Mouse (Mus musculus) heart, postnatal 0 days (tissue): ENCODE measurements around the gene Map2k3. TPM values are rescaled to one million over a fixed set of nuclear protein-coding genes. Genes with fewer than 3 reads are reported as not detected.

ENCODE experiments used
- ATAC-seq: fragments of 200-750 bp; cut with Nextera tagmentation; 2 replicates; pipeline ENCODE4 v1.8.0; 2017; ENCODE audit warnings: low read depth, moderate number of reproducible peaks, moderate library complexity; ENCODE audit not compliant: insufficient read depth
- DNase-seq: peaks from one replicate; pipeline ENCODE4 v3.0.0-alpha.2; 2016; ENCODE audit warnings: low spot score
- H3K27ac ChIP-seq: fragments of 300-500 bp; sonication (generic); 2 replicates; pipeline ENCODE4 v1.5.1; 2014; ENCODE audit warnings: low read depth, mild to moderate bottlenecking
- H3K27me3 ChIP-seq: fragments of 300-500 bp; sonication (generic); 2 replicates; pipeline ENCODE4 v1.6.1; 2014; ENCODE audit warnings: low read length, mixed read lengths; ENCODE audit not compliant: control insufficient read depth, insufficient read depth
- H3K36me3 ChIP-seq: fragments of 300-500 bp; sonication (generic); replicated peaks from 2 replicates; pipeline ENCODE4 v1.6.1; 2014; ENCODE audit warnings: low read length, mixed read lengths; ENCODE audit not compliant: control insufficient read depth, insufficient read depth
- H3K4me1 ChIP-seq: fragments of 300-500 bp; sonication (generic); 2 replicates; pipeline ENCODE4 v1.6.1; 2014; ENCODE audit warnings: antibody characterized with exemption; ENCODE audit not compliant: control insufficient read depth, insufficient read depth
- H3K4me2 ChIP-seq: fragments of 300-500 bp; sonication (generic); 2 replicates; pipeline ENCODE4 v1.6.1; 2014; ENCODE audit warnings: low read depth, mild to moderate bottlenecking, low read length, moderate library complexity
- H3K4me3 ChIP-seq: fragments of 300-500 bp; sonication (generic); 2 replicates; pipeline ENCODE4 v1.5.1; 2014; ENCODE audit warnings: low read depth, low read length
- H3K9ac ChIP-seq: fragments of 300-500 bp; sonication (generic); replicated peaks from 2 replicates; pipeline ENCODE4 v1.6.1; 2014; ENCODE audit warnings: low read depth, low read length, mixed read lengths
- H3K9me3 ChIP-seq: fragments of 300-500 bp; sonication (generic); replicated peaks from 2 replicates; pipeline ENCODE4 v1.6.1; 2016; ENCODE audit warnings: low read length; ENCODE audit not compliant: control insufficient read depth
- CTCF ChIP-seq: IDR thresholded peaks from 2 replicates; pipeline ENCODE4 v1.5.1; 2016; ENCODE audit warnings: antibody characterized with exemption, control low read depth, low read depth
- EP300 ChIP-seq: IDR thresholded peaks from 2 replicates; pipeline ENCODE4 v1.6.1; 2016; ENCODE audit warnings: antibody characterized with exemption, low read depth
- WGBS: fragments of 180-500 bp; shearing (Covaris S2); extraction: QIAGEN DNeasy Blood & Tissue Kit; methylation state at CpG from one replicate; pipeline ENCODE4 v1.1.7; 2014; 5-methylcytosine and 5-hydroxymethylcytosine counted together
- polyA plus RNA-seq: library from polyadenylated mRNA; unstranded; fragments of >200 nt; fragmentation: Nextera tagmentation; extraction: Ambion mirVana; gene quantifications from 2 replicates; pipeline ENCODE4 v1.2.1, GENCODE M21; 2015
- total RNA-seq: library from RNA; depleted of rRNA; stranded (reverse); fragments of >200 nt; gene quantifications from 2 replicates; pipeline ENCODE4 v1.2.3, GENCODE M21; 2014; ENCODE audit warnings: low replicate concordance

Map2k3 gene
- total and polyA plus RNA-seq, 2 experiments from 2014 or later = 32.6 to 48.6 TPM

DNA sequence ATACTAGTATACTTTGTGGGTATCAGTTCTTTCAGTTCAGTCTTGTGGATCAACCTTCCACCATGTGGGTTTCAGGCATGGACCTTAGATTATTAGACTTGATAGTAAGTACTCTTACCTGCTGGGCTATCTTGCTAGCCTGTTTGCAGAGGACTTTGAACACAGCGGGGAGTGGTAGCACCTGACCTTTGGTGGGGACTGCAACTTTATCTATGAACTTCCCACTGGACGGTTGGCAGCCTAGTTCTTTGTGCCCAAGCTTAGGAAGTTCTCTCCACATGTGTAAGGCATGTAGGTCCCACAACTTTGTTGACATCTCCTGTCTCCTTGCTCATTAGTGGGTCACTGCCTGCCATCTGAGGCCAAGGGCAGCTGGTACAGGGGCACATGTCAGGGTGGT, 3.0 kb downstream of the Map2k3 start:
- Histone ChIP-seq H3K27ac (peak overlapping the region; percentile 64), H3K36me3 (peaks cover 5% of the 10 kb centered on the region; the same call in 1 of the 2 replicates), H3K27me3 (no peaks in the 10 kb centered on the region), H3K4me1 (peaks cover 46% of the 10 kb centered on the region), H3K9ac (no peak overlapping the region), H3K9me3 (no peaks in the 10 kb centered on the region), H3K4me3 (no peak overlapping the region), H3K4me2 (peak overlapping the region; percentile 35; the same call in 1 of the 2 replicates)
- no peak for TF ChIP-seq CTCF
- no peak for TF ChIP-seq EP300
- no peak for ATAC-seq
- 59% methylated on average over 2 of the region's 2 CpGs for WGBS
- no peak for DNase-seq

DNA sequence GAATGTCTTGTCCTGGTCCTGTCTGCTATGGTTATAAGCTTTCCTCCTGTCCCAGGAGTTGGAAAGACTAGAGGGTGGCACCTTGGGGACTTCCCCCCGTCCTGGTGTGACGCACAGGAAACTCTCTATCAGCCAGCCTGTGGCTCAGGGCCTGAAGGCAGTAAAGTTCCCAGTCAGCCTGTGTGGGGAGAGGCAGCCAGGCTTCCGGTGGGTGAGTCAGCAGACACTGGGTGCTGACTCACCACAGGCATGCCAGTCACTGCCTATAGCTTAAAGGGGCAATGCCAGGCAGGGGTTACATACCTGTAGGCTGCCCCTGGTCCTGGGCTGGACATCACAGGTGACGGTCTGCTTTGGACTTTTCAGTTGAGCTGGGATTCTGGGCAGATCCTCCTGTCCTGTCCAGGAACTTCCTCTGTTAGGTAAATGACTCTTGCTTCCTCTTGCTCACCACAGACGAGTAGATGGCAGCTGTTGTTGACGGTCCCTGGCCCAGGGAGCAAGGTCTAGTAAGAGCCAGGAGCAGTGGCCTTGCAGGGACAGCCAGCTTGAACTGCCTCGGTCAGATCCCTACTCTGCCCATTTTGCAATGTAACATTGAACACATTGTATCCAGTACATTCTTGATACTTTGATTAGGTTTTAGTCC, 3.6 kb downstream of the Map2k3 start:
- H3K4me1 ChIP-seq = peaks cover 43% of the 10 kb centered on the region
- H3K9ac ChIP-seq = no peak overlapping the region
- DNase-seq (peak; percentile 82), ATAC-seq (peak; percentile 34)
- 43% methylated on average over 7 of the region's 7 CpGs for WGBS
- H3K4me2 ChIP-seq = peak overlapping the region; percentile 35; the same call in 1 of the 2 replicates
- no peaks in the 10 kb centered on the region for H3K9me3 ChIP-seq
- H3K4me3 ChIP-seq = no peak overlapping the region
- no peaks in the 10 kb centered on the region for H3K27me3 ChIP-seq
- peak overlapping the region; percentile 64 for H3K27ac ChIP-seq
- TF ChIP-seq CTCF = no peak
- TF ChIP-seq EP300 = peak; percentile 70; the same call in 1 of the 2 replicates
- H3K36me3 ChIP-seq = peaks cover 5% of the 10 kb centered on the region; the same call in 1 of the 2 replicates

- 63% methylated on average over 4 of the region's 4 CpGs for WGBS
- H3K4me1 ChIP-seq = peaks cover 39% of the 10 kb centered on the region
Measured at GRCm38 (mm10) chr11:60935975-60936373, 4.1 kb downstream of the Map2k3 start.

GRCm38 (mm10) chr11:60937611-60938010, 5.8 kb downstream of the Map2k3 start:
- no peak overlapping the region for H3K4me3 ChIP-seq
- 65% methylated on average over 3 of the region's 3 CpGs for WGBS
- no peak overlapping the region for H3K4me2 ChIP-seq
- no peaks in the 10 kb centered on the region for H3K9me3 ChIP-seq
- peaks cover 11% of the 10 kb centered on the region for H3K36me3 ChIP-seq
- TF ChIP-seq EP300 (no peak), CTCF (no peak)
- H3K9ac ChIP-seq = no peak overlapping the region
- H3K4me1 ChIP-seq = peaks cover 52% of the 10 kb centered on the region
- no peak for ATAC-seq
- no peak for DNase-seq
- H3K27me3 ChIP-seq = no peaks in the 10 kb centered on the region
- no peak overlapping the region for H3K27ac ChIP-seq

More at GRCm38 (mm10) chr11:60935975-60936373, 4.1 kb downstream of the Map2k3 start:
- no peak for ATAC-seq
- Histone ChIP-seq H3K27ac (peak overlapping the region; percentile 64), H3K27me3 (no peaks in the 10 kb centered on the region), H3K4me2 (no peak overlapping the region), H3K9ac (no peak overlapping the region), H3K36me3 (peaks cover 5% of the 10 kb centered on the region; the same call in 1 of the 2 replicates), H3K4me3 (no peak overlapping the region), H3K9me3 (no peaks in the 10 kb centered on the region)
- DNase-seq = no peak
- TF ChIP-seq CTCF = no peak
- no peak for TF ChIP-seq EP300

GRCm38 (mm10) chr11:60939487-60939886, 7.7 kb downstream of the Map2k3 start:
- Histone ChIP-seq H3K4me1 (peaks cover 42% of the 10 kb centered on the region), H3K4me3 (no peak overlapping the region), H3K27me3 (no peaks in the 10 kb centered on the region), H3K9ac (no peak overlapping the region), H3K36me3 (peaks cover 27% of the 10 kb centered on the region), H3K4me2 (no peak overlapping the region), H3K27ac (no peak overlapping the region), H3K9me3 (no peaks in the 10 kb centered on the region)
- DNase-seq (no peak), ATAC-seq (no peak)
- WGBS = 85% methylated on average over 3 of the region's 3 CpGs
- TF ChIP-seq CTCF (no peak), EP300 (no peak)

- H3K27me3 ChIP-seq = no peaks in the 10 kb centered on the region
- H3K4me1 ChIP-seq = peaks cover 33% of the 10 kb centered on the region
- WGBS = 72% methylated on average over 5 of the region's 5 CpGs
- ATAC-seq = no peak
- H3K27ac ChIP-seq = no peak overlapping the region
- DNase-seq = no peak
- no peak for TF ChIP-seq EP300
- TF ChIP-seq CTCF = no peak
- no peak overlapping the region for H3K4me2 ChIP-seq
- H3K9ac ChIP-seq = no peak overlapping the region
- H3K9me3 ChIP-seq = no peaks in the 10 kb centered on the region
- no peak overlapping the region for H3K4me3 ChIP-seq
- peaks cover 37% of the 10 kb centered on the region for H3K36me3 ChIP-seq
Measured at GRCm38 (mm10) chr11:60940501-60940900, 8.7 kb downstream of the Map2k3 start.
